Mouse (Mus musculus) midbrain, embryonic 12.5 days (tissue): ENCODE data around the gene Eif4enif1. TPM values are rescaled to one million over a fixed set of nuclear protein-coding genes. Genes with fewer than 3 reads are reported as not detected.

Source experiments
- ATAC-seq: fragments of 200-750 bp; cut with Nextera tagmentation; 2 replicates; pipeline ENCODE4 v1.8.0; 2017; ENCODE audit warnings: low read depth, moderate TSS enrichment, moderate library complexity; ENCODE audit not compliant: low FRiP score
- H3K27ac ChIP-seq: fragments of 300-500 bp; sonication (generic); replicated peaks from 2 replicates; pipeline ENCODE4 v1.5.1; 2016; ENCODE audit warnings: mild to moderate bottlenecking
- H3K27me3 ChIP-seq: fragments of 300-500 bp; sonication (generic); 2 replicates; pipeline ENCODE4 v1.6.1; 2016; ENCODE audit warnings: mild to moderate bottlenecking
- H3K36me3 ChIP-seq: fragments of 300-500 bp; sonication (generic); 2 replicates; pipeline ENCODE4 v1.6.1; 2016
- H3K4me1 ChIP-seq: fragments of 300-500 bp; sonication (generic); 2 replicates; pipeline ENCODE4 v1.6.1; 2016
- H3K4me2 ChIP-seq: fragments of 300-500 bp; sonication (generic); replicated peaks from 2 replicates; pipeline ENCODE4 v1.6.1; 2016; ENCODE audit warnings: mild to moderate bottlenecking, moderate library complexity
- H3K4me3 ChIP-seq: fragments of 300-500 bp; sonication (generic); 2 replicates; pipeline ENCODE4 v1.5.1; 2016; ENCODE audit warnings: mild to moderate bottlenecking
- H3K9ac ChIP-seq: fragments of 300-500 bp; sonication (generic); replicated peaks from 2 replicates; pipeline ENCODE4 v1.6.1; 2016; ENCODE audit warnings: mild to moderate bottlenecking, moderate library complexity
- H3K9me3 ChIP-seq: fragments of 300-500 bp; sonication (generic); 2 replicates; pipeline ENCODE4 v1.6.1; 2016; ENCODE audit warnings: mild to moderate bottlenecking
- WGBS: fragments of 180-500 bp; shearing (Covaris S2); methylation state at CpG from one replicate; pipeline ENCODE4 v1.1.7; 2016; 5-methylcytosine and 5-hydroxymethylcytosine counted together
- polyA plus RNA-seq: library from polyadenylated mRNA; unstranded; fragments of >200 nt; fragmentation: Nextera tagmentation; extraction: Ambion mirVana; gene quantifications from 2 replicates; pipeline ENCODE4 v1.2.1, GENCODE M21; 2016

Gene Eif4enif1
- polyA plus RNA-seq, 1 experiment from 2014 or later = 60.9 TPM

GRCm38 (mm10) chr11:3293361-3293760 is 91.2 kb downstream of the Eif4enif1 start:
- peak overlapping the region; percentile 99 for H3K4me2 ChIP-seq
- H3K9ac ChIP-seq = peak overlapping the region; percentile 97
- no peaks in the 10 kb centered on the region for H3K9me3 ChIP-seq
- H3K27ac ChIP-seq = peak overlapping the region; percentile 100
- H3K36me3 ChIP-seq = peaks cover 53% of the 10 kb centered on the region
- 14% methylated on average over 4 of the region's 4 CpGs for WGBS
- peak overlapping the region; percentile 74 for H3K4me3 ChIP-seq
- peaks cover 44% of the 10 kb centered on the region for H3K4me1 ChIP-seq
- ATAC-seq = no peak
- H3K27me3 ChIP-seq = no peaks in the 10 kb centered on the region

Other genes starting within 250 kb of the Eif4enif1 start
- gene Sfi1, start 8.9 kb upstream of the Eif4enif1 start, polyA plus RNA-seq = 16.3 and 19.9 TPM in 2 replicates
- gene Drg1, start 64.0 kb downstream of the Eif4enif1 start, polyA plus RNA-seq = 264 and 285 TPM in 2 replicates
- gene Patz1, start 86.5 kb downstream of the Eif4enif1 start, polyA plus RNA-seq = 140 and 154 TPM in 2 replicates
- gene Pik3ip1, start 128.0 kb downstream of the Eif4enif1 start, polyA plus RNA-seq = 17.3 TPM in 2 replicates
- 94.3 and 102 TPM in 2 replicates for gene Limk2, start 206.8 kb downstream of the Eif4enif1 start, polyA plus RNA-seq
- 46.7 TPM in 2 replicates for gene Rnf185, start 250.0 kb downstream of the Eif4enif1 start, polyA plus RNA-seq